Mouse (Mus musculus) MEL (cell line): ENCODE measurements at regions not wholly inside any gene's neighbourhood (a gene's known extent, or its start where the extent isn't known, plus 50 kb on each side); places are given as distances from the start of the nearest gene placed in this dataset.

Experiments used
- CHD2 ChIP-seq: IDR thresholded peaks from 2 replicates; pipeline ENCODE4 v1.6.1; 2011; ENCODE audit warnings: low read length, improper control_type of control experiment
- E2F4 ChIP-seq: IDR thresholded peaks from 2 replicates; pipeline ENCODE4 v1.6.1; 2011; ENCODE audit warnings: low read depth, low read length, improper control_type of control experiment, borderline replicate concordance
- EP300 ChIP-seq, 2 experiments: IDR thresholded peaks; 2 replicates each; pipeline ENCODE4 v1.6.1; 2011; ENCODE audit warnings: improper control_type of control experiment in 2 of 2, low read length in 2 of 2, low read depth in 1 of 2, mild to moderate bottlenecking in 1 of 2
- MAFK ChIP-seq: IDR thresholded peaks from 2 replicates; pipeline ENCODE4 v1.6.1; 2011; ENCODE audit warnings: low read depth, mild to moderate bottlenecking, low read length, improper control_type of control experiment, borderline replicate concordance
- MEF2A ChIP-seq: IDR thresholded peaks from 2 replicates; pipeline ENCODE4 v1.6.1; 2014; ENCODE audit warnings: low read depth, mild to moderate bottlenecking, inconsistent platforms, low read length, improper control_type of control experiment; ENCODE audit not compliant: poor library complexity, insufficient replicate concordance, severe bottlenecking; ENCODE audit errors: extremely low read depth
- NELFE ChIP-seq: IDR thresholded peaks from 2 replicates; pipeline ENCODE4 v1.6.1; 2011; ENCODE audit warnings: low read depth, low read length, improper control_type of control experiment
- POLR2A ChIP-seq, 2 experiments: IDR thresholded peaks; 2 replicates each; pipeline ENCODE4 v1.6.1; 2011 to 2012; ENCODE audit warnings: low read length in 2 of 2, mild to moderate bottlenecking in 2 of 2, control low read depth in 1 of 2, improper control_type of control experiment in 1 of 2, low read depth in 1 of 2, moderate library complexity in 1 of 2; ENCODE audit not compliant: control insufficient read depth in 1 of 2, insufficient read depth in 1 of 2, poor library complexity in 1 of 2
- POLR2AphosphoS5 ChIP-seq: IDR thresholded peaks from 2 replicates; pipeline ENCODE4 v1.6.1; 2012; ENCODE audit warnings: low read depth, borderline replicate concordance, mild to moderate bottlenecking, inconsistent platforms, low read length, moderate library complexity, mixed read lengths
- RCOR1 ChIP-seq: IDR thresholded peaks from 2 replicates; pipeline ENCODE4 v1.6.1; 2012; ENCODE audit warnings: low read depth, mild to moderate bottlenecking, inconsistent platforms, low read length, improper control_type of control experiment
- SMC3 ChIP-seq: IDR thresholded peaks from 2 replicates; pipeline ENCODE4 v1.6.1; 2011; ENCODE audit warnings: low read depth, low read length, improper control_type of control experiment
- USF1 ChIP-seq: IDR thresholded peaks from 2 replicates; pipeline ENCODE4 v1.6.1; 2014; ENCODE audit warnings: low read depth, mild to moderate bottlenecking, inconsistent platforms, low read length, improper control_type of control experiment, moderate library complexity

GRCm38 (mm10) chr13:70458406-70458805 lies 179.0 kb downstream of the Ice1 start:
- TF ChIP-seq CHD2 (no peak), MAFK (no peak), NELFE (no peak), MEF2A (no peak), POLR2AphosphoS5 (no peak), USF1 (no peak), E2F4 (no peak), POLR2A (IDR thresholded peaks at IDR 0.05; ENCODE audit: control insufficient read depth in 1 of 2, insufficient read depth in 1 of 2, low read depth in 1 of 2, low read length in 2 of 2, poor library complexity in 1 of 2) (no peak), SMC3 (no peak), RCOR1 (no peak), EP300 (IDR thresholded peaks at IDR 0.05; ENCODE audit: low read depth in 1 of 2, low read length in 2 of 2) (no peak)
